Mouse (Mus musculus) cerebellum, adult 2 months (tissue): ENCODE results near the gene Tuba3a. TPM values are rescaled to one million over a fixed set of nuclear protein-coding genes. Genes with fewer than 3 reads are reported as not detected.

Experiments
- DNase-seq, 2 experiments: peaks; one replicate each; pipeline ENCODE4 v3.0.0; 2021
- H3K27ac ChIP-seq: fragments of 200-500 bp; 2 replicates; pipeline ENCODE4 v1.5.1; 2012; ENCODE audit warnings: low read length, control low read depth, inconsistent platforms; ENCODE audit not compliant: insufficient read depth
- H3K27me3 ChIP-seq: fragments of 200-500 bp; 2 replicates; pipeline ENCODE4 v1.6.1; 2012; ENCODE audit warnings: inconsistent platforms, mild to moderate bottlenecking, low read length, moderate library complexity; ENCODE audit not compliant: control insufficient read depth, insufficient read depth
- H3K4me1 ChIP-seq: fragments of 200-500 bp; 2 replicates; pipeline ENCODE4 v1.6.1; 2011; ENCODE audit warnings: low read length; ENCODE audit not compliant: control insufficient read depth, insufficient read depth
- H3K4me3 ChIP-seq: fragments of 200-500 bp; replicated peaks from 2 replicates; pipeline ENCODE3; 2011; ENCODE audit warnings: mild to moderate bottlenecking, low read depth, low read length, control low read depth; ENCODE audit not compliant: insufficient read depth
- CTCF ChIP-seq: fragments of 200-500 bp; IDR thresholded peaks from 2 replicates; pipeline ENCODE4 v1.5.1; 2011; ENCODE audit warnings: low read depth, mild to moderate bottlenecking, control low read depth, low read length, moderate library complexity, borderline replicate concordance; ENCODE audit not compliant: insufficient read depth
- POLR2A ChIP-seq: fragments of 200-500 bp; IDR thresholded peaks from 2 replicates; pipeline ENCODE4 v1.6.1; 2011; ENCODE audit warnings: low read length, control low read depth, borderline replicate concordance; ENCODE audit not compliant: insufficient read depth
- WGBS: fragments of 180-500 bp; shearing (Covaris S2); methylation state at CpG from one replicate; pipeline ENCODE4 v1.1.7; 2018; 5-methylcytosine and 5-hydroxymethylcytosine counted together
- polyA plus RNA-seq: library from polyadenylated mRNA; depleted of rRNA; stranded (reverse); fragments of >200 nt; gene quantifications from 2 replicates; pipeline ENCODE4 v1.2.3, GENCODE M21; 2012; rRNA removed

The Tuba3a gene
- polyA plus RNA-seq, 1 experiment: not detected

DNA sequence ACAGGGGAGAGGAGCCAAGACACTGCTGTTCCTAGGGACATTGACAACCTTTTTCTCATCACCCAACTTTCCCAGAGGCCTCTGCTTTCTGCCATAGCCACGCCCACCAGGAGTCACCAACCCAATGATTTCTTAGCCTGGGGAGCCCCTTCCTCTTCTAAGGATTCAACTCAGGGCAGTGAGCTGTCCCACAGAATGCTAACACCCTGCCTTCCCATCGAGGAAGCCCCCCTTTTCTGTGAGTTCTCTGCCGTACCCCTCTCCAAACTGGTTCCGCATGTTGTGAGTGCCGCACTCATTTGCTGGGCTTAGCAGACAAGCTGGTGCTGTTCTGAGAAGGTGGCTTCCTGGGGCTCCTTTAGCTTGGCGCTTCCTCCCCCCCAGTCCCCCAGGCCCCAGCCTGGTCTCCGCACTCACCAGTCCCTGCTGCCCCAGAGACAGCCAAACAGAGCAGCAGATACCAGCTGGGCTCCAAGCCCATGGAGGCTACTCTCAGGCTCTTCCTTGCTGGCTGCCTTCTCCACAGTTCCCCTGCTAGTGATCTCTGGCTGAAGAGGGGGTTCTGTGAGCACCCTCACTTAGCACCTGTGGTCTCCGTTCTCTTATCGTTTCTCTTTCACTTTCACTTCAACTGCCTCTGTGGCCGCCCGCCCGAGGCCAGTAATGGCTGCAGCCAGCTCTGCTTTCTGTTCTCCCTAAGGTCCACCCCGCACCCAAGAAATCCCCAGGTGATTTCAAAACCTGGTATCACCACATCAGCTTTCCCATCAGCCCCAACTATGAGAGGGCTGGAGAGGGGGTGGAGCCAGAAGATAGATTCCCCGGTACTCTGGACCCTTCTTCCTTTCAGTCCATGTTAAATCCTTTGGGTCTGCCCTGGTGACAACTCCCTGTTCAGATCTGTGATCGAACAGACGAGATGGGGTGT is 54.5 kb downstream of the Tuba3a start, which contains the start of gene Tapbpl:
Tapbpl (minus strand) TSS at position 744 of the 928 bp plus-strand sequence.
- WGBS: 3% methylated on average over 16 of the region's 16 CpGs
- Histone ChIP-seq H3K27ac (peak within 1 kb of the TSS; percentile 85), H3K4me3 (peak within 1 kb of the TSS; percentile 74), H3K27me3 (no peaks in the 10 kb centered on the region), H3K4me1 (peaks cover 9% of the 10 kb centered on the region; the same call in 1 of the 2 replicates)
- DNase-seq: peak; percentile 67 to 71
- TF ChIP-seq POLR2A (peak; percentile 41; the same call in 1 of the 2 replicates), CTCF (no peak)

DNA sequence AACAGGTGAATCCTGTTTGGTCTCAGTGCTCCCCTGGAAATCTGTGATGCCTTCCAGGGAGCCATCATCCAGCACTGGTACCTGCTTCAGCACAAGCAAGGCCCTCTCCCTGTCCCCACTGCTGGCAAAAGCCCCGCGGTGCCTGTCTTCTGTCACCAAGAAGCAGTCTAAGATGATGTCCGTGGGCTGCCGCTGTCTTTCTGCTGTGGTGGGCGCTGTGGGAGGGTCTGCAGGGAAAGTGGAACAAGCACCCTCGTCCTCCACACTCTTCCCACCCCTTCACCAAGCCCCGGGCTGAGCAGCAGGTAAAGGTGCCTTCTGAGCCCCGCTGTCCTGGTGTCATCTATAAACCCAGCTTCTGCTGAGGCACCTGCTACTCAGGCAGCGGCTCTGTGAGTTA is 55.3 kb downstream of the Tuba3a start:
- Histone ChIP-seq H3K4me3 (no peak overlapping the region), H3K27me3 (no peaks in the 10 kb centered on the region), H3K27ac (peak overlapping the region; percentile 32; the same call in 1 of the 2 replicates), H3K4me1 (peaks cover 9% of the 10 kb centered on the region; the same call in 1 of the 2 replicates)
- WGBS: 54% methylated on average over 9 of the region's 9 CpGs
- no peak for DNase-seq
- TF ChIP-seq CTCF: no peak
- TF ChIP-seq POLR2A: no peak

Other genes with a start within 250 kb of the Tuba3a start
- gene Ing4, start 246.3 kb downstream of the Tuba3a start, polyA plus RNA-seq: 75.7 and 80.2 TPM in 2 replicates
- gene Acrbp, start 236.4 kb downstream of the Tuba3a start, polyA plus RNA-seq: 23.7 and 24.8 TPM in 2 replicates
- 0.57 and 0.84 TPM in 2 replicates for gene Lpar5, start 218.1 kb downstream of the Tuba3a start, polyA plus RNA-seq
- 110 and 112 TPM in 2 replicates for gene Chd4, start 190.1 kb downstream of the Tuba3a start, polyA plus RNA-seq
- gene Nop2, start 154.1 kb downstream of the Tuba3a start, polyA plus RNA-seq: 24.5 and 24.9 TPM in 2 replicates
- gene Iffo1, start 140.8 kb downstream of the Tuba3a start, polyA plus RNA-seq: 95.4 and 96.0 TPM in 2 replicates
- gene Gapdh, start 119.6 kb downstream of the Tuba3a start, polyA plus RNA-seq: 5,061 and 5,782 TPM in 2 replicates
- gene Ncapd2, start 94.3 kb downstream of the Tuba3a start, polyA plus RNA-seq: 80.8 and 85.4 TPM in 2 replicates
- gene Mrpl51, start 94.2 kb downstream of the Tuba3a start, polyA plus RNA-seq: 61.6 and 70.4 TPM in 2 replicates
- gene Vamp1, start 70.5 kb downstream of the Tuba3a start, polyA plus RNA-seq: 556 and 718 TPM in 2 replicates
- gene Tapbpl, start 54.2 kb downstream of the Tuba3a start, polyA plus RNA-seq: 6.3 TPM in 2 replicates
- 0.13 TPM in 1 of 2 replicates, not detected in the other for gene Cd27, start 49.0 kb downstream of the Tuba3a start, polyA plus RNA-seq
- gene Ltbr, start 27.8 kb upstream of the Tuba3a start, polyA plus RNA-seq: 12.1 and 12.5 TPM in 2 replicates
- gene Scnn1a, start 34.6 kb upstream of the Tuba3a start, polyA plus RNA-seq: 0.67 and 0.74 TPM in 2 replicates
- gene Tnfrsf1a, start 63.3 kb upstream of the Tuba3a start, polyA plus RNA-seq: 11.4 and 11.8 TPM in 2 replicates
- gene Plekhg6, start 94.8 kb upstream of the Tuba3a start, polyA plus RNA-seq: 0.06 and 0.10 TPM in 2 replicates
- gene Cd9, start 208.7 kb upstream of the Tuba3a start, polyA plus RNA-seq: 91.2 and 96.9 TPM in 2 replicates